Mouse (Mus musculus): ENCODE results near the gene Rhbdl2. TPM values are rescaled to one million over a fixed set of nuclear protein-coding genes. Genes with fewer than 3 reads are reported as not detected.

Rhbdl2 gene
- polyA plus RNA-seq (2016; fragmentation: Nextera tagmentation; extraction: Ambion mirVana), result 0.21 and 0.26 TPM in 2 replicates

DNA sequence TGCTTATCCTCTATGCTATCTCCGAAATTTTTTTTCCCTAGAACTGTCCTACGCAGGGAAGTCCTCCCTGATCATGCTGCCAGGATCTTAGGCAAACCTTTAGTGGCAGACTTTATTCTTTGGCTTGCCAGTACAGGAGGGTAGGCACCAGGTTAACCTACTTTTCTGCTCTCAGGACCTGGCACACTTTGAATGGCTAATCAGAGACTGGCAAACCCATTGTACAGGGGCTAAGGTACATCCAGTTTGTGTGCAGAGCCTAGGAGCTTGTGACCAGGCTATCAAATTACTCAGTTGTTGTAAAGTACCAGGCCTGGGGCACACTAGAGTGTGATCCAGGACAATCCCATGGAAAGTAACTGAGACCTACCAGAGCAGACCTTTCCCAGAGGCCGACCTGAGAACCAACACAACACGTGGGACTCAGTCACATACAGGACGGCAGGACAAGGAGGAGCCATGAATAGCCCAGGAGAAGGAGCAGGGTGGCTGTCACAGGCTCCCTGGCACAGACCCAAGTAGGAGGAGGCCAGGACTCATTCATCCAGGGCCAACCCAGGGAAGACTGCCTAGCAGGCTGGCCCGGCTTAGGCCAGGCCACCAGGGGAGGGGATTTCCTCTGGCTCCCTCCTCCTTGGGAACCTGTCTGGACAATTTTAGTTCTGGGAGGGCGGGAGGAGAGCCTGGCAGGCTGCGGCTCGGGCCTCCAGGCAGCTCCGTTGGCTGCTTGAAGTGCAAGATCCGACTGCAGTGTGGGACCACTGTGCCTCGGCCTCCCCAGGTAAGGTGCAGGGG, at the start of gene Rhbdl2:
TSS of gene Rhbdl2 (plus strand) at position 684 of the 795 bp plus-strand sequence.
- Histone ChIP-seq H3K9me3 (no peaks in the 10 kb centered on the region), H3K27ac (peak within 1 kb of the TSS; percentile 68), H3K27me3 (ENCODE audit: poor library complexity, severe bottlenecking) (no peaks in the 10 kb centered on the region), H3K4me1 (peaks cover 11% of the 10 kb centered on the region), H3K4me3 (peak within 1 kb of the TSS; percentile 8; the same call in 1 of the 2 replicates), H3K36me3 (replicated peaks) (no peaks in the 10 kb centered on the region)
- 33% methylated on average over 12 of the region's 12 CpGs for WGBS
- no peak for DNase-seq (ENCODE audit: extremely low spot score, low spot score)

DNA sequence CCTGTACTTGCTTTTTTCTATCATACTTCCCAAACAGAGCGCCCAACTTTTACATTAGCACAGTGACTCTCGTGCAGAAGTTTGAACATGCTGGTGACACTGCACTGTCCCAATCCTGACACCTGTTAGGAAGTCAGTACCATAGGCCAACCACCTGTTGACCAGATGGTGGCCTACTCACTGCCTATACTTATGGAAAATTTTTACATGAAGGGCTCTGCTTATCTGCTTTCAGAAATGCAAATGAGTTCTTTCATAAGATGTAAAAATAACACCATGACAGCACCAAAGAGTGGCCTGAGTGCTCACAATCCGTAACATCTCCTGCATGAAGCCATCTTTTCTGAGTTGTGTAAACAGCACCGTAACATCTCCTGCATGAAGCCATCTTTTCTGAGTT, 49.0 kb upstream of the Rhbdl2 start:
- WGBS, result 91% methylated on average over 4 of the region's 4 CpGs
- no peaks in the 10 kb centered on the region for H3K27me3 ChIP-seq (ENCODE audit: poor library complexity, severe bottlenecking)
- H3K9me3 ChIP-seq, result no peaks in the 10 kb centered on the region
- no peak overlapping the region for H3K27ac ChIP-seq
- H3K4me3 ChIP-seq, result no peak overlapping the region
- H3K36me3 ChIP-seq (replicated peaks), result peaks cover 88% of the 10 kb centered on the region
- no peak for DNase-seq (ENCODE audit: extremely low spot score, low spot score)
- H3K4me1 ChIP-seq, result no peaks in the 10 kb centered on the region

DNA sequence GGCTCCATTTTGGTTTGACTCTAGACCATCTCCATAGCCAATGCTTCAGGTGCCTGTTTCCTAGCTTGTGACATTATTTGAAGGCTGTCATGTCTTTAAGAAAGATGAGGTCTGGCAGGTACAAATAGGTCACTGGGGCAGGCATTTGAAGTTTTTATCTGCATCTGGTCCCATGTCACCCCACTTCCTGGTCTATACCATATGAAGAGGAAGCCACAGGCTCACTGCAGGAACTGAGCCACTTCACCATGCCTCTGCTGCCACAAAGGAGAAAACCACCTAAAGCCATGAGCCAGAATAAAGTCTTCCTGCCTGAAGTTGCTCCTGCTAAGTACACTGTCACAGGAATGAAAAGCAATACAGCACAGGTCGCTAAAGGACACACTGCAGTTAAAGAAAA, 44.8 kb upstream of the Rhbdl2 start:
- Histone ChIP-seq H3K27me3 (ENCODE audit: poor library complexity, severe bottlenecking) (no peaks in the 10 kb centered on the region), H3K9me3 (no peaks in the 10 kb centered on the region), H3K36me3 (replicated peaks) (peaks cover 67% of the 10 kb centered on the region), H3K4me3 (no peak overlapping the region), H3K4me1 (no peaks in the 10 kb centered on the region), H3K27ac (no peak overlapping the region)
- WGBS, result 92% methylated on average over 1 of the region's 1 CpGs
- DNase-seq (ENCODE audit: extremely low spot score, low spot score), result no peak

DNA sequence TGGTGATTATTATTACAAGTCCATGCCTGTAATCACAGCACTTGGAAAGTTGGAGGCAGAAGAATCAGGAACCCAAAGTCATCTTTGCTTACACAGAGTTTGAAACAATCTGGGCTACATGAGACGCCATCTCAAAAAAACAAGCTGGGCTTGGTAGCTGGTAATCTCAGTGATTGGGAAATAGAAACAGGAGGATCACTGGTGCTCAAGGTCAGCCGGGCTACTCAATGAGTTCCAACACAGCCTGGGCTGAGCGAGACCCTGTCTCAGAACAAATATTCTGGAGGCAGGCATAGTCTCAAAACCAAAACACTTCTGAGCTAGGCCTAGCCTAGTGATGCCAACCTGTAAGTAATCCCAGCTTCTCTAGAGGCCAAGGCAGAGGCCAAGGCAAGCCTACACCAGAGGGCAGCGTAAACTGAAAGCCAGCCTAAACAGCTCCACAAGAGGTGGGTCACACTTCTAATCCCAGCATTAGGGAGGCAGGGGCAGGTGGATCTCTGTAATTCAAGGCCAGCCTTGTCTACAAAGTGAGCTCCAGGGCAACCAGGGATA, 42.4 kb upstream of the Rhbdl2 start:
- Histone ChIP-seq H3K4me3 (no peak overlapping the region), H3K4me1 (peaks cover 15% of the 10 kb centered on the region), H3K9me3 (no peaks in the 10 kb centered on the region), H3K36me3 (replicated peaks) (peaks cover 43% of the 10 kb centered on the region), H3K27ac (no peak overlapping the region), H3K27me3 (ENCODE audit: poor library complexity, severe bottlenecking) (no peaks in the 10 kb centered on the region)
- 96% methylated on average over 4 of the region's 4 CpGs for WGBS
- DNase-seq (ENCODE audit: extremely low spot score, low spot score), result no peak

DNA sequence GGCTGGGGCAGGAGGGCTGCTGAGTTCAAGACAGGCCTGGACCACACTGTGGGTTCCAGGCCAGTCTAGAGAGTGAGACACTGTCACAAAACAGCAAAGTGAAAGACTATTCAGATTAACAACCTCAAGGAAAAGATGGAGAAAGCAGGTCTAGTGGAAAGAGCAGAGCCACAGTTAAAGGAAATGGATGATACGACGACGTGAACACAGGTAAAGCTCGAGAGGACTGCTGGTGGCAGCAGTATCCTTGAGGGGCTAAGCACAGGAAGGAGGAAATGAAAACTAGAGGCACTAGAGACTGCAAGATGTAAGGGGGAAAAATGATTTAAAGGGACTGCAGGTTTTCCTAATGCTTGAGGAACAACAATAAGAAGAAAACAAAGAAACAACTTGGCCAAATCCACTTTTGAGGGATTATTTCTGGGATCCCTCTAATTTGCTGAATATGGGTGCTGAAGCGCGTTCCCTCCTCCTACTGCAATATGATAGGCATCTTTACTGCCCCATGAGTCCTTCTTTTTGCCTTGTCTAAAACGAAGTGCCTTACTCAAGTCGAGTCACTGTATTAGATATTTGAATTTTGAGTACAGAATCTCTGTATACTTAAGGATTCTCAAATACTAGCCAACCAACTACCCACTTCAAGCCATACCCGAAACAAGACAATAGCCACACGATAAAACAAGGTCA, 38.8 kb upstream of the Rhbdl2 start:
- DNase-seq (ENCODE audit: extremely low spot score, low spot score), result no peak
- WGBS, result 22% methylated on average over 10 of the region's 10 CpGs
- Histone ChIP-seq H3K4me1 (peaks cover 20% of the 10 kb centered on the region), H3K27me3 (ENCODE audit: poor library complexity, severe bottlenecking) (0 out of 2 replicates have a peak, but pooled peaks cover 10% of the 10 kb centered on the region), H3K9me3 (no peaks in the 10 kb centered on the region), H3K27ac (peak overlapping the region; percentile 92), H3K36me3 (replicated peaks) (peaks cover 10% of the 10 kb centered on the region), H3K4me3 (peak overlapping the region; percentile 93)

DNA sequence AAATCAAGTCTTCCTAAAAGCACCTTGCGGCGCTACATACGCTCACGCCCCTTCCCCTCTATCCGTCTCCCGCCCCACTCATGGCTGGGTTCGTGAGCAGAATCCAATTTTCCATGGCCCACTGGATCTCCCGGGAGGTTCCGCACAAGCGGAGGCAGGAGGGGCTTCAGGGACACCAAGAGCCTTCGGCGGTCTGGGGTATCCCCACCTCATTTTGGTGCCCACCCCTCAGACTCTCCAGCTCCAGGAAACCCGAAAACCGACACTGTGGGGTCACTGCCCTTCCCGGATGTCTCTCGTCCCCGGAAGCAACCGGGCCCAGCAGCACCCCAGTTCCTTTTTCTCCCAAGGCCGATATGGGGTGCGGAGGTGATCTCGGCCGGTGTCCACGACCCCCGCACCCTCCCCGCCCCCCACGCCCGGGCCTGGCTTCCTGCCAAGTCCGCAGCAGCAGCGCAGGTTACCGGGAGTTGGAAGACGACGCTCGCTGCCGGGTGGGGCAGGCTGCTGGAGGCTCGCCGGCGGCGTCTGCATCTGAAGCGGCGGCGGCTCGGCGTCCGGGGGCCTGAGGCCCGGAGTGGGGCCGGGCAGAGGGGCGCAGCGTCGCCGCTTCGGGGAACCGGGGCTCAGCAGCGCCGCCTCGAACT, 38.1 kb upstream of the Rhbdl2 start:
- 0 out of 2 replicates have a peak, but pooled peaks cover 10% of the 10 kb centered on the region for H3K27me3 ChIP-seq (ENCODE audit: poor library complexity, severe bottlenecking)
- DNase-seq (ENCODE audit: extremely low spot score, low spot score), result no peak
- H3K36me3 ChIP-seq (replicated peaks), result peaks cover 10% of the 10 kb centered on the region
- peak overlapping the region; percentile 93 for H3K4me3 ChIP-seq
- no peaks in the 10 kb centered on the region for H3K9me3 ChIP-seq
- peak overlapping the region; percentile 92 for H3K27ac ChIP-seq
- peaks cover 20% of the 10 kb centered on the region for H3K4me1 ChIP-seq
- under 1% methylated on average over 54 of the region's 55 CpGs for WGBS

DNA sequence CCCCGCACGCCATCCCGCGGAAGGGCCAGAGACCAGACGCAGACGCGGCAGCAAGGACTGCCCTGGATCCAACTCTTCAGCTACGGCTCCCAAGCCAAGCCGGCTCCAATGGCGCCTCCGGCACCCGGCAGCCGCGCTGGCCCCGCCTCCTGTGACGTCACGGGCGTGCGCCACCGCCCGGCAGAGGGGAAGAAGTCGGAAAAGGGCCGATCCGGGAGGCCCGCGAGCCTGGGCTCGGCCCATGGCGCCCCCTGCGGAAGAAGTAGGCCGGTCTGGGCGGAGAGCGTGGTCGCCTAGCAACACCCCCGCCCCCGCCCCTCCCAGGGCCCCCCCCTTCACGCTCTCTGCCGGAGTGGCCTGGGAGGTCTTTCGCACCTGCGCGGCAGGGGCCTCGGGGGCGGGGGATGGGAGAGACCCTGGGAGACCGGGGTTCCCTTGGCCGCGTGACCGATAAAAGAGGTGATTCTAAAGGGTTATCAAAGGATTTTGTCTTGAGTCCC, 37.5 kb upstream of the Rhbdl2 start, which contains the start of gene Akirin1:
TSS of gene Akirin1 (minus strand) at position 194 of the 500 bp plus-strand sequence.
- Histone ChIP-seq H3K27me3 (ENCODE audit: poor library complexity, severe bottlenecking) (0 out of 2 replicates have a peak, but pooled peaks cover 10% of the 10 kb centered on the region), H3K4me3 (peak within 1 kb of the TSS; percentile 93), H3K9me3 (no peaks in the 10 kb centered on the region), H3K4me1 (peaks cover 20% of the 10 kb centered on the region), H3K27ac (peak within 1 kb of the TSS; percentile 92), H3K36me3 (replicated peaks) (peaks cover 10% of the 10 kb centered on the region)
- WGBS, result under 1% methylated on average over 46 of the region's 46 CpGs
- peak; percentile 96 for DNase-seq (ENCODE audit: extremely low spot score, low spot score)

DNA sequence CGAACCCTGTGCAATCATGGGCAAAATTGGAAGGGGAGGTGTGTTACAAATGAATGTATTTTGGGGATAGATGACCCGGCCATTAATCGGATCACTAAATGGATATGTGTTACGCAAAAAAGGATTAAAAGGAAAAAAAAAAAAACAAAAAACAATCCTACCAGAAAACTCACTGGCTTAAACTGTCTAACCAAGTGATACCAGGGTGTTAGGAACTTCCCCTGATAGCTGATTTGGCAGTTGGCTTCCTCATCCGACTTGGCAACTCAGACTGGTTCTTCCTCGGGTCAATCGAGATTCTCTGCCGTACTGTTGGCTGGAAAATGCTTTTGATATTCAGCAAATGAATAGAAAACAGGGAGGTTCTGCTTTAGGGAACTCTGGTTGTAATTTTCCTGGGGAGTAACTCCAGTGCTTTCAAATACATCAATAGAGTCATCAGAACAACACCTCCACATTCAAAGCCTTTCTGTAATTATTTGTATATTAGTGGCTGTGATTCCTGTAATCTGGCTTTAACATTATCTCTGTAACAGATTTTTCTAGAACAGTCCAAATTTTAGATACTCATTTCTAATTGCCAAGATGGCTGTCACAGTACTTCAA, 36.9 kb upstream of the Rhbdl2 start:
- peaks cover 20% of the 10 kb centered on the region for H3K4me1 ChIP-seq
- H3K27ac ChIP-seq, result peak overlapping the region; percentile 92
- DNase-seq (ENCODE audit: extremely low spot score, low spot score), result no peak
- H3K4me3 ChIP-seq, result peak overlapping the region; percentile 93
- 0 out of 2 replicates have a peak, but pooled peaks cover 10% of the 10 kb centered on the region for H3K27me3 ChIP-seq (ENCODE audit: poor library complexity, severe bottlenecking)
- H3K36me3 ChIP-seq (replicated peaks), result peaks cover 8% of the 10 kb centered on the region
- no peaks in the 10 kb centered on the region for H3K9me3 ChIP-seq
- WGBS, result 1% methylated on average over 8 of the region's 8 CpGs

DNA sequence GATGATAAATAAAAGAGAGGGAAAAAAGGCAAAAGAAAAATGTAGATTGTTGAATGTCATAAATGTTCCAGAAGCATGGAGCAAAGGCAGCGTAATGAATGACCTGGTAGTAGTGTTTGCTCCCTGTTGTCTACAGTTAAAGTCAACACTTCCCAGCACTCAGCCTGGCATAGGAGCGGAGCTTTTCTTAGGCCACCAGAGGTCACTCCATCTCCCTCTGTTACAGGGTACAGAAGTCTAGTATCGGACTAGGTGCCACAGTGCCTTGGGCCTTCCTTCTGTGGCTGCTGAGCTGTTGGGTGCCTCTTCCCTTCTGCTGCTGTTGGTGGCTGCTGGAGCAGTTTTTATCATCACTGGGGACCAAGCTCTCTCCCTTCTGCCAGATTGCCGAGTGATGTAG, 29.4 kb upstream of the Rhbdl2 start:
- H3K4me3 ChIP-seq, result no peak overlapping the region
- no peaks in the 10 kb centered on the region for H3K27me3 ChIP-seq (ENCODE audit: poor library complexity, severe bottlenecking)
- H3K9me3 ChIP-seq, result no peaks in the 10 kb centered on the region
- H3K4me1 ChIP-seq, result no peaks in the 10 kb centered on the region
- no peak for DNase-seq (ENCODE audit: extremely low spot score, low spot score)
- H3K36me3 ChIP-seq (replicated peaks), result no peaks in the 10 kb centered on the region
- WGBS, result 63% methylated on average over 4 of the region's 4 CpGs
- no peak overlapping the region for H3K27ac ChIP-seq

DNA sequence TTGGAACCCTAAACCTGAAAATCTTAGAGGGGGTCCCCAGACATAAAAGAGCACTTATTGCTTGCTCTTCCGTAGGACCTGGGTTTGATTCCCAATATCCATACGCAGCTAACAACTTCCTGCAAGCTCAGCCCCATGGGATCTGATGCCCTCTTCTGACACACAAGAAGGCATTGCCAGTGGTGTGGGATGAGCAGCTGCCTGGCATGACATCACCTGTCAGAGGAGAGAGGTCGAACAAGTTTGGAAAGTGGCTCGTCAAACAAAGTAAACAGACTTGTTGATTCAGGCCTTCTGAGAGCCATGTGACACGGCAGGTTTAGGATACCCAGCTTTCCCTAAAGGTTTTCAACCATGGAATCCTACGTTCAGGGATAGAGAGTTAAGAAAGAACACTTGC, 22.6 kb upstream of the Rhbdl2 start:
- H3K36me3 ChIP-seq (replicated peaks), result no peaks in the 10 kb centered on the region
- H3K27ac ChIP-seq, result no peak overlapping the region
- DNase-seq (ENCODE audit: extremely low spot score, low spot score), result no peak
- no peaks in the 10 kb centered on the region for H3K9me3 ChIP-seq
- 87% methylated on average over 6 of the region's 6 CpGs for WGBS
- H3K4me3 ChIP-seq, result no peak overlapping the region
- H3K4me1 ChIP-seq, result no peaks in the 10 kb centered on the region
- no peaks in the 10 kb centered on the region for H3K27me3 ChIP-seq (ENCODE audit: poor library complexity, severe bottlenecking)

DNA sequence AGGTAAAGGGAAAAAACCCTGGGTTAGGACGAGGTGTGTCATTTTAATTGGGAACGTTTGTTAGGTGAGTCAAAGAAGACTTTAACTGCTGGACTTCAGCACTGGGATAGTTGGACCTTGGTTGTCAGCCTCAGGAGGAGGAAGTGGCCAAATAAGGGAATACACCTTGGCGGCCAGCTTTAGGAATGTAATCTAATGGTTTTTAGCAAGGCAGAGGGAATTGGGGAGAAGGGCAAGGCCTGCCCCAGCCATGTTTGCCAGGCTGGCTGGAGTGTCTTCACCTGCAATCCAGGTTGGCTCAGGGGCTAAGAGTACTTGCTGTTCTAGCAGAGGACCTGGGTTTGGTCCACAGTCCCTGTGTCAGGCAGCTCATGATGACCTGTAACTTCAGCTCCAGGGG, 19.9 kb upstream of the Rhbdl2 start:
- no peaks in the 10 kb centered on the region for H3K36me3 ChIP-seq (replicated peaks)
- H3K27me3 ChIP-seq (ENCODE audit: poor library complexity, severe bottlenecking), result no peaks in the 10 kb centered on the region
- 80% methylated on average over 3 of the region's 3 CpGs for WGBS
- no peaks in the 10 kb centered on the region; the same call in 1 of the 2 replicates for H3K9me3 ChIP-seq
- no peak overlapping the region for H3K4me3 ChIP-seq
- DNase-seq (ENCODE audit: extremely low spot score, low spot score), result no peak
- H3K27ac ChIP-seq, result no peak overlapping the region
- no peaks in the 10 kb centered on the region for H3K4me1 ChIP-seq

DNA sequence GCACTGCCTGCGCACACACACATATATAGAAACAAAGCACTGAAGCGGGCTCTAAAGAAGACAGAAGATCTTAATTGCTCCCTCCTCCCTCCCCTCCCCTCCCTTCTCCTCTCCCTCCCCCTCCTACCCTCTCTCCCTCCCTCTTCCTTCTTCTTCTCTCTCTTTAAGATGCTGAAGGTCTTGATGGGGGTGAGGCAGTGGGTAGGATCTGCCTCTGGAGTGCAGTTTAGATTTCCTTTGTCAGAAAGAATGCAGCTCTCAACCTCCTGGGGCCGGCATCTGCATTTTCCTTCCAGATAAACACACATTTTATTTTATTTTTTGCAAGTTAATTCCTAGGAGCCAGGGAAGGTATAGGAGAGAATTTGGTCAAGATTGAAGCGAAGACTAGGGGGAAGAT, 19.4 kb upstream of the Rhbdl2 start:
- H3K4me3 ChIP-seq, result no peak overlapping the region
- no peak overlapping the region for H3K27ac ChIP-seq
- 72% methylated on average over 4 of the region's 4 CpGs for WGBS
- no peaks in the 10 kb centered on the region for H3K27me3 ChIP-seq (ENCODE audit: poor library complexity, severe bottlenecking)
- no peaks in the 10 kb centered on the region; the same call in 1 of the 2 replicates for H3K9me3 ChIP-seq
- DNase-seq (ENCODE audit: extremely low spot score, low spot score), result no peak
- H3K4me1 ChIP-seq, result no peaks in the 10 kb centered on the region
- H3K36me3 ChIP-seq (replicated peaks), result no peaks in the 10 kb centered on the region

All from forebrain, embryonic 10.5 days (tissue).